Mouse (Mus musculus) erythroblast, adult 5-6 weeks (primary cell): ENCODE results near the gene Add1. TPM values are rescaled to one million over a fixed set of nuclear protein-coding genes. Genes with fewer than 3 reads are reported as not detected.
"Not testable (repeated sequence)": the region's sequence is repeated elsewhere in the genome, so short reads cannot be mapped to it uniquely, and the experiment has no call there.

ENCODE experiments used
- ATAC-seq: replicated peaks from 2 replicates; pipeline ENCODE4 v1.8.0; 2016; ENCODE audit warnings: moderate number of reproducible peaks, mild to moderate bottlenecking, moderate TSS enrichment, inconsistent platforms; ENCODE audit not compliant: poor library complexity, low FRiP score, severe bottlenecking
- total RNA-seq, 2 experiments: library from RNA; stranded (forward) in 1 of 2; stranded (reverse) in 1 of 2; fragments of 150-400 nt in 1 of 2; fragments of 200-764, 138-1000 nt in 1 of 2; gene quantifications; 2 replicates each; pipeline versions ENCODE4 v1.2.3 to v1.2.4; 2015 to 2017; ENCODE audit warnings: low replicate concordance in 2 of 2

Add1 gene
- total RNA-seq, 2 experiments from 2014 or later: 403 to 937 TPM

DNA sequence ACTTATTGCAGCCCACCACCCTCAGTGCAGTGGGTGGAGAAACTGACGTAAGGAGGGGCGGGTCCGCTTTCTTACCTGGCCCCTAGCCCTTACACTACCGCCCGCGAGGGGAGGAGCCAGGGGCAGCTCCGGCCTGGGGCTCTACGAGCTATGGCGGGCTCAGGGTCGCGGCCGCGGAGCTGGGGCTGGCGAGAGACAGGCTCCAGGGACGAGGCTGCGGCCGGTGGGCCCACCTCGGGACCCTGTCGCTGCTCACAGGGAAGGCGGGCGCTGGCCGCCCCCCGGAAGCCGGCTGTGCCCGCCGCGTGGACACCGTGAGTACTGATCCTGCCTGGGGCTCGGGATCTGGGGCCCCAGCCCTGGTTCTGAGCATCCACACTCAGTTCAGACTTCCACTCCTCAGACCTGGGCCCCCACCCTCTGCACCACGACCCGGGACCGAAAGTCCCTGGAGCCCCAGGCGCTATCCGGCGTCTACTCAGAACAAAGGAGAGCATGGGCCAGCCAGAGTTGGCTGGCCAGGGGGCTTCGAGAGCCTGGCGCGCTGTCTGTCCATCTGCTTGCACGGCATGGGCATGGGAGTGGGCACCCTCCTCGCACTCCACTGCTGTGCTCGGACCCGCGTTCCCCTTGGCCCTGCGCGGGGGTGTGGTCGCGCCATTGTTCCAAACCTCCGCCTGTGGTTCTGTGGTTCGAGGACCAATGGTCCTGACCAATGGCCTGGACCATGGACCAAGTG is 23.8 kb upstream of the Add1 start:
- peak; percentile 29 for ATAC-seq

DNA sequence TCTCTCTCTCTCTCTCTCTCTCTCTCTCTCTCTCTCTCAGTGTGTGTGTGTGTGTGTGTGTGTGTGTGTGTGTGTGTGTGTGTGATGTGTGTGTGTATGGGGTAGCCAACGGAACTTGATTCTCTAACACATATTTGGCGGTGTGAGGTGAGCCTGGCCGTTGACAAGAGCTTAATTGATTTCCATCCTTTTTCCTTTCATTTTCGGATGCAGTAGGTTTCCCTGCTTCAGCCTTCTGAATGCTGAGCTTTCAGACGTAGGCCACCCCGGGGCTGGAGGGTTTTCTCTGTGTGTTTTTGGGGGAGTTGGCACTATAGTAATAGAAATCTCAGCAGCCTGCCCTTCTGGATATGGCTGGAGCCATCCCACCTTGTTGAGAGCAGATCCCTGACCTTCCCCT is 23.2 kb upstream of the Add1 start:
- ATAC-seq: no peak

DNA sequence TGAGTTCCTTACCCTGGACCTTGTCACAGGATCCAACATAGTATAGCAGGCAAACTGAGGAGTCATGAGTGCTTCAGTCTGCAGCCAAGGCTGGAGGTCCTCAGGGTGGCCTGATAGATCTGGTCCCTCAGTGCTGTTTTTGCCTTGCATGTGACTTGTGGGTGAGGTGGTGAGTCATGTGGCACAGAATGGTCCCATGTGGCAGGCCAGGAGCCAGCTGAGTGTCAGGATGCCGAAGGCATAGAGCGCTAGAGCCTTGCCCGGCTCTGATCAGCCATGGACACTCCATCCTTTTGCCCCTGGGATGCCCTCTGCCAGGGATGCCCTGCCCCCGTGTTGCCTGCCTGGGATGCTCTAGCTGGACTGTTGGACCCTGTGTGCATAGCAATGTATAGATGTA is 21.6 kb upstream of the Add1 start:
- ATAC-seq: no peak

DNA sequence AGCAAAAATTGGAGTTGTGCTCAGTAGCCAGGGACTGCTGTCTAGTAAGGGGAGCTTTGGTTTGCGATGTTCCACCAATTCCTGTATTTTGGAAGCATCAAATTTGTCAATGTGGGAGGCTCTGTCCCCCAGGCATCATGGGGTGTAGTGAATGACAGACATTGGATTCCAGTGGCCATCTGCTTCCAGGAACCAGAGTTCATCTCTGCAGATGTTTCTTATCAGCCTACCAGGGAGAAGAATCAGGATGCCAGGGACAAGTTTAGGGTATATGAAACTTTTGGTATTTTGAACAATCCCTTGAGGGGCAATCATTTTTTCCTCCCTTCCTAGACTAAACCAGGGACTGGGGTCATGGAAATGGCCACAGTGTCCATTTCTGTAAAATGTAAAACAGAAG is 9.6 kb upstream of the Add1 start:
- no peak for ATAC-seq

DNA sequence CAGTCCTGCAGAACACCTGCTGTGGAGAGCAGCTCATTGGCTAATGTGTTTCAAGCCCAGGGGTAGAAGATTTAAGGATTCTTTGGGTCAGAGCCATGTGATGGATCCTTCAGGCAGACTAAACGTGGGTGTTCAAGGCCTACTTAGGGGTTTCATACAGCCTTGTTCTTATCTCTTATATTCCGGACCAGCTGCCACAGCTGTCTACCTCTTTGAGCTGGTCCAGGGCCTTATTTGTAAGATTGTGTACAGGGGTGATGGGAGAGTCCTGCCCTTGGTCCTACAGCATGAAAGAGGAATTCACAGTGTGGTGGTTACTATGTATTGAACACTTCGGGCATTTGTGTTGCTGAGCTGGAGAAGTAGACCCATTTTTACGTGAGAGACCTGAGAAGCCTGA is 9.2 kb upstream of the Add1 start:
- peak; percentile 58 for ATAC-seq

DNA sequence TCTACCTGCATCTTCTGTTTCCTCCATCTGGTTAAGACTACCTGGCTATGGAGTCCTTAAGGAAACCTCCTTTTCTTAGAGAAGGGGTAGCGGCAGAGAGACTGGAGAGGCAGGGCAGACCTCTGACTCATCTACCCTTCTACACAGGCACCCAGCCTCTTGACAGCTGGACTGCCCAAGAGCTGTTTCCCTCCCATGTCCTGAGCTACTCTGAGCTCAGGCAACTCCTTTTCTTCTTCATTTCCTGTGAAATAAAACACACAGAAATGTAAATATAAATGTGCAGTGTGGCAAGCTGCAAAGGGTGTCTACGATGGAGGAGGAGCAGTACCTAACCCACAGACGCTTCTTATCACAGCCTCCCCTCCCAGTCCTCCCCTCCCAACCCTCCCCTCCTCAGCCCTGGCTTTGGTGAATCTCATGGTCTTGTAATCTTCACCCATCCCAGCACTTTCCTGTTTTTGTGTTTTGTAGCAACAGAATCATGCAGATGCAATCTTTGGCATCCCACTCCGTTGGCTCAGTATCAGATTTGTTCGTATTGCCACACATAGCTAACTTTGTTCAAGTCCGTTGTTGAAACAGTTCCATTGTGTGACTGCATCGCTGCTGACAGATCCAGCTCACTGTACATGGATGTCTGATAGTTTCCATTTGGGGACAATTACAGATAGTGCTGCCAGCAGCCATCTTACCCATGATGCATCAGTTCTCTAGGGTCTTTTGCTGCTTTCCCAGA is 7.8 kb upstream of the Add1 start:
- ATAC-seq: peak; percentile 76

DNA sequence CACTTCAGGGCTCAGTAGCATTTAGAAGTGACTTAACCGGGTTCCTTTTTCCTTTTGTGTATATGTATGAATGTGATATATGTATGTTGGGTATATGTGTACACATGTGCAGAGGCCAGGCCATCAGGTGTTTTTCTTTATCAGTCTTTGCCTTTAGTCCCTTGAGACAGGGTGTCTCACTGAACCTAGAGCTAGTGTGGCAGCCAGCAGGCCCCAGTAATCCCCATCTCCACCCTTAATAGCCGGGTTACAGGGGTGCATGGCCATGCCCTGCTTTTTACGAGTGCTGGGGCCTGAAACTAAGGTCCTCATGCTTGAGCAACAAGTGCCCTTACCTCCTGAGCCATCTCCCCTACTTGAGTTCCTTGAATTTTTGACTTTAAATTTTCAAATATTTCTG is 1.9 kb upstream of the Add1 start:
- 0 out of 2 replicates have a peak, but pooled peaks have one; percentile 11 for ATAC-seq

DNA sequence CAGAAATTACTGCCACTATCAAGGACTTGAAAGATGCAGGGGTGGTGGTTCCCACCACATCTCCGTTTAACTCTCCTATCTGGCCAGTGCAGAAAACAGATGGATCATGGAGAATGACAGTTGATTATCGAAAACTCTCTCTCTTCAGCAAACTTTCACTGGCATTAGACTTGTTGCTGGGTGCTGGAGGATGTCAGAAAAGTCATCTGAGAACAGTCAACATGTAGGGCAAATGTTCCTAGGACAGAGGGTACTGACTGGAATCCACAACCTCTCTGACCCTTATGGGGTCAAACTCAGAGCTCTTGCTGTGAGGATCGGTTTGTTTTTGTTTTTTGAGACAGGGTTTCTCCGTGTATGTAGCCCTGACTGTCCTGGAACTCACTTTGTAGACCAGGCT is 896 bp upstream of the Add1 start:
- ATAC-seq: peak; percentile 34

DNA sequence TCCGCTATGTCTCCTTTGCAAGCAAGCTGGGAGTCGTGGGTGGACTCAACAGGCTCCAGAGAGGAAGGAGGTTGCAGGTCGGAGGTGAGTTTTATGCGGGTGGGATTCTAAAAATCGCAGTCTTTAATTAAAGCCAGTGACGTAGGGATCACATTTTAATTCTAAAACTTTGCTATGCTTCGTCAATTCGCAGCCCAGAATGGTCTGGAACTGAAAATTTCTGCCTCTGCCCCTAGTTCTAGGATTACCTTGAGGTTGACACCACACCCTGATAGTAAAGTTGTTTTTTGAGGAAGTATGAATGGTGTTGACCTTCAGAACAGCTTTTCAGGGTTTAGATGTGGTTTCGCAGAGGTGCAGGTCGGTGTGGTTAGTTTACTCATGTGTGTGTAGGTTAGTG is 1.3 kb downstream of the Add1 start:
- no peak for ATAC-seq

DNA sequence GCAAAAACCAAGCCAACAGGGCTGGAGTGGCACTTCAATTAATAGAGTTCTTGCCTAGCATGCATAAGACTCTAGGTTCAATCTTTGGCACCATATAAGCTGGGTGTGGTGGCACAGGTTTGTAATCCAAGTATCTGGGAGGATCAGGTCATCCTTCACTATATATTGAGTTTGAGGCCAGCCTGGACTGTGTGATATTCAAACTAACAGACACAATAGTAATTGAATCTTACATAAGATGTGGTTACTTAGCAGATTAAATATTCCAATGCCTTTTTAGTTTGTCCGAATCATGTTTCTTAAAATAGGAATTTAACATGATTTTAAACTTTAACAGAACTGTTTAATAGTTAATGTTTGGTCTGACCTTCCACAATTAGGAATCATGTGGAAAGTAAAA is 2.8 kb downstream of the Add1 start:
- ATAC-seq: no peak

DNA sequence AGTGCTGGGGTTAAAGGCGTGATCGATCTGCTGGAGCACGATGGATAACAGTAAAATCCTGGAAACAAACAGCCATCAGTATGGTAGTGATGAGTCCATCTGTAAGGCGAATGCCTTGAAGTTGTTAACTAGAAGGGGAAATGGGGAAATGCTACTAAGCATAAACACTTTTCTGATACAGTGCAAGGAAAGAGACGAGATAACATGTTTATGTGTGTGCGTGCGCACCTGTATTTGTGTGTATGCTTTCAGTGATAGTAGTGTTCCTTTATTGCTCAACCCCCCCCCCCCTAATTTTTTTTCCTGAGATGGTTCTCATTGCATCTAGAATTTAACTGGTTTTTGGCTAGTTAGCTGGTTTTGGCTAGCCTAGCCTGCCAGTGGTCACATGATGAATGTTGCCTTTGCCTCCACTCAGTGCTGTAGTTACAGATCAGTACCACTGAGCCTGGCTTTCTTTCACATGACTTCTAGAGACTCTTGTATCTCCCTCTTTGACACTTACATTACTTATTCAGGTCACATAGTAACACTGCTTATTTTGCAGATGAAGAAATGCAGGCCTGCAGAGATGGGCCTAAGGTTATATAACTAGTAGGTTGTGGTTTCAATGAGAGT is 4.7 kb downstream of the Add1 start:
- no peak for ATAC-seq

DNA sequence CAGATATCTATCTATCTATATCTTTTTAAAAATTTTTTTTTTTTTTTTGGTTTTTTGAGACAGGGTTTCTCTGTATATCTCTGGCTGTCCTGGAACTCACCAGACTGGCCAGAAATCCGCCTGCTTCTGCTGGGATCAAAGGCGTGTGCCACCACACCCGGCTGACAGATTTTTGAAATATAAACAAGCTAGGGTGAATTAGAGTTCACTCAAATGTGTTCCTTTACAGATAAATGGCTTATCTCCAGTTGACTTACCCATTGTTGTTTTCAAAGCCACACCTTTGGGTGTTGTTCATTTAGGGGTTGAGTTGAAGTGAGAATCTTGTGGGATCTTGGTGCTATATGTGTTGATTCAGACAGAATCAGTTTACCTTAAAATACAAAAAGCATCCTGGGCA is 5.9 kb downstream of the Add1 start:
- no peak for ATAC-seq

DNA sequence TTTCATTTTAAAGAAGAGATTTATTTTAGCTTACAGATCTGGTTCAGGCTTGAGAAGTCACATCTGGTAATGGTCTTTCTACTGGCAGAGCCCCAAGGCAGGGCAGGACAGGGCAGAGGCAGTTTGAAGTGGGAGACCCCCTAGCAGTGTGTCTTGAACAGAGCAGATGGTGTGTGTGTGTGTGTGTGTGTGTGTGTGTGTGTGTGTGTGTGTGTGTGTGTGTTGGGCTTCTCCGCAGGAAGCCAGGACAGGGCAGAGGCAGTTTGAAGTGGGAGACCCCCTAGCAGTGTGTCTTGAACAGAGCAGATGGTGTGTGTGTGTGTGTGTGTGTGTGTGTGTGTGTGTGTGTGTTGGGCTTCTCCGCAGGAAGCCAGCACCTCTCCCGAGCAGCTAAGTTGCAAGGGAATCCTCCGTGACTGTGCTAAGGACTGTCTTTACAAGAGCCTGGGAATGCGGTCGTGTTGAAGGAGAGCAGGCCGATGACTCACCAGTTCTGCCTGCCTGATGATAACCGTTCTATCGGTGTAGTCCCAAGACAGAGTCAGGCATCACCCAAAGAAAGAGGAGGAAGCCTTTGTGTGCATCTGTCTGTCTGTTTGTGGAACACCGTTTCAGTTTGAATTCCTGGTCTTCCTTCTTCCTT is 8.3 kb downstream of the Add1 start:
- ATAC-seq: peak; percentile 92

DNA sequence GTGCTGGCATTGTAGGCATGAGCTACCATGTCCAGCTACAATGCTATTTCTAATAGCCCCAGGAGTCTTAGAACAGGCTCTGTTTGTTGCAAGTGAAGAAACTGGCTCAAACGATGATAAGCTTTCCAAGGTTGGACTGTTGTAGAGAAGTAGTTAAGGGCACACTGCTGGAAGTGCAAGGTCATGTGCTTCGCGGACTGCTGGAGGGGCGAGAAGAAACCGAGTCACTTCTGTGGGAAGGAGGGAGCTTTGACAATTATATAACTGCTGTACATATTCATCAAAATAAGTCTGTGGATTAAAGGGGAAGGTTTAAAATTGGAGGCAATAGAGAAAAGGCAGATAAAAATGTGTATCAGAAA is 8.8 kb downstream of the Add1 start:
- peak; percentile 63 for ATAC-seq

DNA sequence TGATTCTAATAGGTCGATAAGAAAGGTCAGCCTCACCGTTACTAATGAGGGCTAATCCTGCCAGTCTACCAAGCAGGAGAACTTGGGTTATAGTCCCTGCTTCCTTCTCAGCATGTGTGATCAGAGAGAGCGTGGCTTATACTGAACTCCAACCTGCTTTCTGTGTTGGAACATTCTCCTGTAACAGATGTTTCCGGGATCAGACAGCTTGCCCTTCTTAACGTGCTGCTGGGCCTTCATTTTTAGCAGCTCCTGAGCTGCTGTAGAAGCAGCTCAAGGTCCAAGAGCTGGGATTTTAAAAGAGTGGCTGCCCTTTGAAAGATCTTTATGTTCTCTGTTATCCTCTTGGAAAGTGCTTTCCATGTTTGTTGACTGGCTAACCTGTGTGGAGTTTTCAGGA is 11.8 kb downstream of the Add1 start:
- no peak for ATAC-seq

DNA sequence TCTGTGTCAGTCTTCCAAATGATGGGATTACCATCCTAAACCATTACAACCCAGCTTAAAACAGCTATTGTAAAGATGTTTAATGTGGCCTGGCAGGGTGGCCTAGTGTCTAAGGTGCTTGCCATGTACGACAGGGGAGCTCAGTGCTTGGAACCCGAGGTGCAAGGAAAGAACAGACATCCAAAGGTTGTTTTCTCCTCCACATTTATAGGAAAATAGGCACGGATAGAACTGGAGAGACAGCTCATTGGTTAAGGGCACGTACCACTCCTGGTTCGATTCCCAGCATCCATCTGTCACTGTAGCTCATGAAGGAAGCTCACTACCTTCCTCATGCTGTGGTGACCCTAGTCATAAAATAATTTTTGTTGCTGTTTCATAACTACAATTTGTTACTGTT is 14.4 kb downstream of the Add1 start:
- ATAC-seq: no peak

DNA sequence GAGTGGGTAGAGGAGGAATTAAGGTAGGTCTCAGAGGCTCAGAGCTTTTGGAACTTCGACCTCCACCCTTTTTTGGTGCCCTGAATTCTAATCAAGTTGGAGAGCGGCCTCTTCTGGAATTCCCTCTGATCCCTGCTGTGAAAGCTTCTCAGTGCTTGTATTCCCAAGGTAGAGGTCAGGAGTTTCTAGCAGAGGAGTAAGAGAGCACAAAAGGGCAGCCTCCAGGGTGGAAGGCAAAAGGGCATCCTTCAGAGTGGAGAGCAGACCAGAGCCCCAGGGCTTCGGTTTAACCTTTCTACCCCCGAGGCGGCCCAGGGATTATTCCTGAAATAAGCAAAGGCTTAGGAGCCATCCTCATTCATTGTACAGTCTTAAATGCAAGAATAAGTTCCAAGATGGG is 16.6 kb downstream of the Add1 start:
- ATAC-seq: no peak

DNA sequence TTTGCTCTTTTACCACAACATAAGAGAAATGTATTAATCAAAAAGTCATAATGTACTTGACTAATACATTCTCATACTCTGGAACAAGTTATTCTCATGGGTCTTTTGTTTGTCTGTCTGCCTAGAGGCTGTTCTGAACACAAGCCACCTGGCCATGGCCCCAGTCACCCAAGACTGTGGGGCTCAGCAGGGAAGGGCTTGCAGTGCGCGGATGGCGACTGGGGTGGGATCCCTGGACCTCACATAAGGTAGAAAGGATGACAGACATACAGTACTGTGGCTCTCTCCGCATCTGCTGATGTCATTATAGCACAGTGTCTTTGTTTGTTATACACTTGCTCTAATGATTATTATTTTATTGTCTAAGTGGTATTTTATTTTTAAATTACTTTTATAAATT is 17.2 kb downstream of the Add1 start:
- no peak for ATAC-seq

DNA sequence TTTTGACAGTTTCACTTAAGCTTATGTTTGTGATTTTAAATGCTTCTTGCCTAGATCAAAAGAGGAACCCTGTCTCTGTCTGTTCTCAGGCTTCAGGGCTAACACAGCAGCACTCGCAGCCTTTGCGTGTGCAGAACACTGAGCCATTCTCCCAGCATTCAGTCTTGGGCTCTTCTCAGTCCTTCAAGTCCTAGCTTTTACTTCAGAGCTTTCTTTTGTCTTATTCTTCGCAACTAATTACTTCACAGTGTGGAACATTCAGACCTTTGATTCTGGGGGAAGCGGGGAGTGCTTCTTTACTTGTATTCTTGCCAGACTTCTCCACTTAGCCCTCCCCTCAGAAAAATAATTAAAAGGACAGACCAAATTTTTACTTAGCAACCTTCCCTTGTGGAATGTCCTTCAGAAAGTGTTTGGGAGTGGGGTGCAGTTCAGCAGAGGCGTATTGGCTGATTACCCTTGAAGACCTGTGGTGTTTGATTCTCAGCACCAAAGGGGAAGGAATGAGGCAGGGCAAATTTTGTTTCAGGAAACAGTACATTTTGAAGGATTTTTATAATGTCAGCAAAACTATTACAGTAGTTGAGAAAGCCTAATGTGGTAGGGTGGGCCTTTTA is 18.0 kb downstream of the Add1 start:
- ATAC-seq: no peak

DNA sequence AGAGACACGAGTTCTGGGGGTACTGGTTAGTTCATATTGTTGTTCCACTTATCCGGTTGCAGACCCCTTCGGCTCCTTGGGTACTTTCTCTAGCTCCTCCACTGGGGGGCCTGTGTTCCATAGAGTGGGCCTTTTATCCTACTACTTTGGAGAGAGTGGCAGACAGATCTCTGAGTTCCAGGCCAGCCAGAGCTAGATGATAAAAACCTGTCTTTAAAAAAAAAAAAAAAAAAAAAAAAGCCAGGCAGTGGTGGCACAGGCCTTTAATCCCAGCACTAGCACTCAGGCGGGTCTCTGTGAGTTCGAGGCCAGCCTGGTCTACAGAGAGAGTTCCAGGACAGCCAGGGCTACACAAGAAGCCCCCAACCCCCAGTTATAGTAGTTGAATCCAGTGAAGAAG is 18.8 kb downstream of the Add1 start:
- not testable (repeated sequence) for ATAC-seq
